Mouse (Mus musculus): ENCODE data around the gene R3hdm4. TPM values are rescaled to one million over a fixed set of nuclear protein-coding genes. Genes with fewer than 3 reads are reported as not detected.
"Not testable (repeated sequence)": the region's sequence is repeated elsewhere in the genome, so short reads cannot be mapped to it uniquely, and the experiment has no call there.

The R3hdm4 gene
- polyA plus RNA-seq, 1 experiment from 2014 or later: 131 TPM

DNA sequence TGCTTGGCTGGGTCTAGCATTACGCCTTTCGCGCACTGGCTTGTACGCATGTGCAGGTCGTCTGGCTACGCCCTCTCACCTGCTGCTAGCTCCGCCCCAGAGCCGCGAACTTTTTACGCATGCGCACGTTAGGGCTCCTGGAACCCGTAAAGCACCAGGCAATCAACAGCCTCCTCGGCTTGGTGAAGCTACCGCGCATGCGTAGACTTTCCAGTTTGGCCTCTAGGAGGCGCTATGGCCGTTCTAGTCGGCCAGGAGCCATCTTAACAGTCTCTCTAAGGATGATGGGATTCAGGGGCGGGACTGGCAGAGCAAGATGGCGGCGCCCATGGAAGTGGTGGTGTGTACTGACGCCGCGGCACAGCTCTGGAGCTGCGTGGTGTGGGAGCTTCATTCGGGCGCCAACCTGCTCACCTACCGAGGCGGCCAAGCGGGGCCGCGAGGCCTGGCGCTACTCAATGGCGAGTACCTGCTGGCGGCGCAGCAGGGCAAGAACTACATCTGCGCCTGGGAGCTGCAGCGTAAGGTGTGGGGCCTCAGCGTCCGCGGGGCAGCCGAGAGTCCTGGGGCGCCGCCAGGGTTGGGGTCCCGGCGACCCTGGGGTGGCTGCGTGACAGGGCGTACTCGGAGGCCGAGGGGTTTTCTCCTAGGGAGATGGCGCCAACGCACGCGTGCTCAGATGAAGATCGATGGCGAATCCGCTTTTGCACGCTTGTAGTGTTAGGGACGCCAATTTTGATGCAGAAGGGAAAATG is 39.0 kb upstream of the R3hdm4 start, which contains the start of gene Wdr18:
Gene Wdr18, plus strand, starts transcription at position 306 of the 755 bp plus-strand sequence.
- Histone ChIP-seq H3K4me1 (replicated peaks; ENCODE audit: control insufficient read depth, insufficient read depth, low read length) (peaks cover 6% of the 10 kb centered on the region; the same call in 1 of the 2 replicates), H3K4me3 (ENCODE audit: low read depth, low read length) (peak within 1 kb of the TSS; percentile 98), H3K27ac (ENCODE audit: low read depth, low read length) (peak within 1 kb of the TSS; percentile 62; the same call in 1 of the 2 replicates), H3K27me3 (ENCODE audit: control insufficient read depth, insufficient read depth, low read length) (no peaks in the 10 kb centered on the region), H3K4me2 (replicated peaks; ENCODE audit: low read depth, low read length) (peak within 1 kb of the TSS; percentile 81), H3K9ac (ENCODE audit: low read depth, low read length) (peak within 1 kb of the TSS; percentile 79), H3K9me3 (ENCODE audit: control insufficient read depth, low read length) (no peaks in the 10 kb centered on the region), H3K36me3 (ENCODE audit: control insufficient read depth, insufficient read depth, low read length) (peaks cover 9% of the 10 kb centered on the region; the same call in 1 of the 2 replicates)
- peak; percentile 96 for ATAC-seq (ENCODE audit: low FRiP score)
- WGBS: 1% methylated on average over 61 of the region's 61 CpGs
- peak; percentile 100 for DNase-seq (ENCODE audit: low spot score)

DNA sequence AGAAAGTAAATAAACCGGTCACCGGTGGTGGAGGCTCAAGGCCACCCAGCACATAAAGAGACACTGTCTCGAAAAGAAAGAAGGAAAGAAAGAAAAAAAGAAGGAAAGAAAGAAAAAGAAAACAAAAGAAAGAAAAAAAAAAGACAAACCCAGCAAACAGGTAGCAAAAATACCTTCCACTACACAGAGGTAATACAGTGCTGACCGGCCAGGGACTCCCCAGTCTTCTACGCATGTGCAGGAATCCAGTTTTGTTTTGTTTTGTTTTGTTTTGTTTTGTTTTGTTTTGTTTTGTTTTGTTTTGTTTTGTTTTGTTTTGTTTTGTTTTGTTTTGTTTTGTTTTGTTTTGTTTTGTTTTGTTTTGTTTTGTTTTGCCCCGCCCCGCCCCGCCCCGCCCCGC is 38.4 kb upstream of the R3hdm4 start:
- peak; percentile 52; the same call in 1 of the 2 replicates for ATAC-seq (ENCODE audit: low FRiP score)
- not testable (repeated sequence) for H3K9ac ChIP-seq (ENCODE audit: low read depth, low read length); H3K4me1 ChIP-seq (replicated peaks; ENCODE audit: control insufficient read depth, insufficient read depth, low read length); H3K9me3 ChIP-seq (ENCODE audit: control insufficient read depth, low read length); H3K27me3 ChIP-seq (ENCODE audit: control insufficient read depth, insufficient read depth, low read length); DNase-seq (ENCODE audit: low spot score); H3K36me3 ChIP-seq (ENCODE audit: control insufficient read depth, insufficient read depth, low read length); H3K4me2 ChIP-seq (replicated peaks; ENCODE audit: low read depth, low read length); H3K27ac ChIP-seq (ENCODE audit: low read depth, low read length); H3K4me3 ChIP-seq (ENCODE audit: low read depth, low read length)
- 38% methylated on average over 9 of the region's 10 CpGs for whole genome bisulfite sequencing

DNA sequence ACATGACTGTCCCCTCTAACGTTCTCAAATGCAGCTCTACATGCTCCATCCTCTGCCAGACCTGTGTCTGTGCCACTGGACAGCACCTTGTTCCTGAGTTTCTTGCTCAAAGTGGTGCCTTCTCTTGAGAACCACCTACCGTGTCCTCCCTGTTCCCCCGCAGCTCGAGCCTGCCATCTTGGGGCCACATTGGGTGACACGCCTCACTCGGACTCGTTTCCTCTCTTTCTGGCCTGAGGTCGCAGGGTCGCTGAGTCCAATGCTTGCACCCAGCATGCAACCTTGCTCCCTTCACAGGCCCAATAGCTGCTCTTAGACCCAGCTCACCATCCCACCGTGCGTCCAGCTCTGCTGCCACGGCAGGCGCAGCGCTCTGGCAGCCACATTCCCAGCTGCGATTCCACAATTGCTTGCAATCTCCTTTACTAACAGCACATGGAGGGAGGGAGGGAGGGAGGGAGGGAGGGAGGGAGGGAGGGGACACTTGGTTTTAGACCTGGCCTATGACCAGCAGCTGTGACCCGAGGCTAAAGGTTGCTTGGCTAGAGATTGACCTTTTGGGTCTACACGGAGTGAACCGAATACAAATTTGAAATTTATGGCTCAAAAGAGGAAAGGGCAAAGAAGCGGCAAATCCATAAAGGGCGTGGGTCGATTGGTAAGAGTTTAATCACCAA is 37.3 kb upstream of the R3hdm4 start:
- no peak overlapping the region for H3K27ac ChIP-seq (ENCODE audit: low read depth, low read length)
- DNase-seq (ENCODE audit: low spot score): peak; percentile 80
- H3K4me2 ChIP-seq (replicated peaks; ENCODE audit: low read depth, low read length): no peak overlapping the region
- H3K27me3 ChIP-seq (ENCODE audit: control insufficient read depth, insufficient read depth, low read length): no peaks in the 10 kb centered on the region
- H3K36me3 ChIP-seq (ENCODE audit: control insufficient read depth, insufficient read depth, low read length): peaks cover 6% of the 10 kb centered on the region; the same call in 1 of the 2 replicates
- no peak overlapping the region for H3K4me3 ChIP-seq (ENCODE audit: low read depth, low read length)
- peaks cover 6% of the 10 kb centered on the region; the same call in 1 of the 2 replicates for H3K4me1 ChIP-seq (replicated peaks; ENCODE audit: control insufficient read depth, insufficient read depth, low read length)
- H3K9ac ChIP-seq (ENCODE audit: low read depth, low read length): no peak overlapping the region
- WGBS: 12% methylated on average over 21 of the region's 21 CpGs
- no peak for ATAC-seq (ENCODE audit: low FRiP score)
- no peaks in the 10 kb centered on the region for H3K9me3 ChIP-seq (ENCODE audit: control insufficient read depth, low read length)

DNA sequence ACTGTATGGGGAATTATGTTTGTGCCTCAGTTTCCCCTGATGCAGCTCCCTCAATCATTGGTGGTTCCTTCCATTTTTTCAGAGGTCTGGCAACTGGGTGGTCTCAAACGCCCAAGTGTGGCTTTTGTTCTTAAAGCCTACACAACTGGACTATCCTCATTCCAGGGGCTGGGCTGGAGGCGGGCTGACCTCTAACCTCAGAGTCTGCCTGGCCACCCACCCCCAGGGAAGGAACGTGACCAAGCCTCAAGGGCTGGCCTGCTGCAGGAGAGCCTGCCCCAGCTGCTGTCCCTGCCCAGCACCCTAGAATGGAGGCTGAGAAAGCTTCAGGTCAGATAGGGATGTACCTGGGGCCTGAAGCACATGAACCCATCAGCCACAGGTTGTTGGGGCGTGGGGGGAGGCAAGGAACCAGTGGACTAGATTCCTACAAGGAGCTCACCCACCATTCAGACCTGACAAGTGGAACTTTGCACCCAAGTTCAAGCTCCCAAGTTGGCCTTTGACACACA is 35.7 kb upstream of the R3hdm4 start:
- H3K4me2 ChIP-seq (replicated peaks; ENCODE audit: low read depth, low read length): no peak overlapping the region
- no peak for ATAC-seq (ENCODE audit: low FRiP score)
- no peak overlapping the region for H3K27ac ChIP-seq (ENCODE audit: low read depth, low read length)
- no peak overlapping the region for H3K9ac ChIP-seq (ENCODE audit: low read depth, low read length)
- H3K4me1 ChIP-seq (replicated peaks; ENCODE audit: control insufficient read depth, insufficient read depth, low read length): peaks cover 6% of the 10 kb centered on the region; the same call in 1 of the 2 replicates
- WGBS: 19% methylated on average over 4 of the region's 4 CpGs
- no peaks in the 10 kb centered on the region for H3K9me3 ChIP-seq (ENCODE audit: control insufficient read depth, low read length)
- no peak overlapping the region for H3K4me3 ChIP-seq (ENCODE audit: low read depth, low read length)
- H3K27me3 ChIP-seq (ENCODE audit: control insufficient read depth, insufficient read depth, low read length): no peaks in the 10 kb centered on the region
- H3K36me3 ChIP-seq (ENCODE audit: control insufficient read depth, insufficient read depth, low read length): 0 out of 2 replicates have a peak, but pooled peaks cover 4% of the 10 kb centered on the region
- DNase-seq (ENCODE audit: low spot score): no peak

DNA sequence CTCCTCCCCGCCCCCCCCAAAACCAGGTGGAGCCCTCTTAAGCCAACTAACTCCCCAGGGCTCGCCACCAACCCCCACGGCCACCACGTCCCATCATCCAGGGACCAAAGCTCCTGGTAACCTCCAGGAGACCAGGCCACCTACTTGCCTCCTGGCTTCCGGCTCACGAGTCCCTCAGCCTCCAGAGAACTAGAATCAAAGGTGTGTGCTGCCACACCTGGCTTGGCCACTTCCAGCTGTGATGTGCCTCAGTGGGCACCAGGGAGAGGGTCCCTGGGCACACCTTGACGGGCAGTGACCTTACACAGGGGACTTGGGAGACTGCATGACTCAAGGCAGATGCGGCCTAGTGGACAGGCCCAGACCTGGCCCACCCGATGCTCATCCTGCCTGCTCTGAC is 34.7 kb upstream of the R3hdm4 start:
- H3K9me3 ChIP-seq (ENCODE audit: control insufficient read depth, low read length): no peaks in the 10 kb centered on the region
- peaks cover 2% of the 10 kb centered on the region; the same call in 1 of the 2 replicates for H3K4me1 ChIP-seq (replicated peaks; ENCODE audit: control insufficient read depth, insufficient read depth, low read length)
- no peak for ATAC-seq (ENCODE audit: low FRiP score)
- H3K4me2 ChIP-seq (replicated peaks; ENCODE audit: low read depth, low read length): no peak overlapping the region
- no peaks in the 10 kb centered on the region for H3K27me3 ChIP-seq (ENCODE audit: control insufficient read depth, insufficient read depth, low read length)
- H3K27ac ChIP-seq (ENCODE audit: low read depth, low read length): no peak overlapping the region
- H3K9ac ChIP-seq (ENCODE audit: low read depth, low read length): no peak overlapping the region
- H3K4me3 ChIP-seq (ENCODE audit: low read depth, low read length): no peak overlapping the region
- WGBS: 77% methylated on average over 9 of the region's 9 CpGs
- H3K36me3 ChIP-seq (ENCODE audit: control insufficient read depth, insufficient read depth, low read length): 0 out of 2 replicates have a peak, but pooled peaks cover 6% of the 10 kb centered on the region
- DNase-seq (ENCODE audit: low spot score): no peak

DNA sequence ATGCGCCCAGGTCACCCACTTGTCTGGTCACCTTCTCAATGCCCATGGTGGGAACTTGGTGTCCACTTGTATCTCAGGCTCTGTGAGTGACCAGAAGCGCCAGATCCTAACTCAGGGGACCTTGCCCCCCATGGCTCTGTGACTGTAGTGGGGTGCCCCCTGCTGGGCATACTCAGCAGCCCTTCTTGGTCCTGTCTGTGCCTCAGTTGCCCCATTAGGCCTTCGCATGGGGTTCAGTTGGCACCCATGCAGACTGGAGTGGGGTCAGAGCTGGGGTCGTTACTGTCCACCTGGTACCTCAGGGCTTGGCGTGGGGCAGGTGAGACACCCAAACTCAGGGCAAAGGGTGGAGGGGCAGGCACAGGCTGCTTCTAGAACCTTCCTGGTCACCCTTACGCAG is 32.9 kb upstream of the R3hdm4 start:
- Histone ChIP-seq H3K9ac (ENCODE audit: low read depth, low read length) (no peak overlapping the region), H3K4me1 (replicated peaks; ENCODE audit: control insufficient read depth, insufficient read depth, low read length) (no peaks in the 10 kb centered on the region), H3K27me3 (ENCODE audit: control insufficient read depth, insufficient read depth, low read length) (no peaks in the 10 kb centered on the region), H3K9me3 (ENCODE audit: control insufficient read depth, low read length) (no peaks in the 10 kb centered on the region), H3K27ac (ENCODE audit: low read depth, low read length) (no peak overlapping the region), H3K36me3 (ENCODE audit: control insufficient read depth, insufficient read depth, low read length) (0 out of 2 replicates have a peak, but pooled peaks cover 6% of the 10 kb centered on the region), H3K4me2 (replicated peaks; ENCODE audit: low read depth, low read length) (no peak overlapping the region), H3K4me3 (ENCODE audit: low read depth, low read length) (no peak overlapping the region)
- WGBS: 86% methylated on average over 6 of the region's 6 CpGs
- ATAC-seq (ENCODE audit: low FRiP score) (no peak), DNase-seq (ENCODE audit: low spot score) (no peak)

DNA sequence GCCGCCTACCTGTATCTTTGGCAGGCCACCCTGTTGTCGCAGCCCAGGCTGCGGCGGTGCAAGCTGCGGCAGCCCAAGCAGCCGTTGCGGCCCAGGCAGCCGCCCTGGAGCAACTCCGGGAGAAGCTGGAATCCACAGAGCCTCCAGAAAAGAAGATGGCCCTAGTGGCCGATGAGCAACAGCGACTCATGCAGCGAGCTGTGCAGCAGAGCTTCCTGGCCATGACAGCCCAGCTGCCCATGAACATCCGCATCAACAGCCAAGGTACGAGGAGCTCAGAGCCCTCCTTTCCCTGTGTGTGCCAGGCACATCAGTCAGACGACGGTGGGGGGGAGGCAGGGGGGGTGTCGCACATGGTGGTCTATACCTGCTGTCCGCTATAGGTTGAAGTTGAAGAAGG is 29.7 kb upstream of the R3hdm4 start:
- no peak overlapping the region for H3K9ac ChIP-seq (ENCODE audit: low read depth, low read length)
- peaks cover 12% of the 10 kb centered on the region for H3K4me1 ChIP-seq (replicated peaks; ENCODE audit: control insufficient read depth, insufficient read depth, low read length)
- H3K27ac ChIP-seq (ENCODE audit: low read depth, low read length): no peak overlapping the region
- no peaks in the 10 kb centered on the region for H3K27me3 ChIP-seq (ENCODE audit: control insufficient read depth, insufficient read depth, low read length)
- no peak for ATAC-seq (ENCODE audit: low FRiP score)
- no peak for DNase-seq (ENCODE audit: low spot score)
- H3K4me3 ChIP-seq (ENCODE audit: low read depth, low read length): no peak overlapping the region
- no peak overlapping the region for H3K4me2 ChIP-seq (replicated peaks; ENCODE audit: low read depth, low read length)
- H3K9me3 ChIP-seq (ENCODE audit: control insufficient read depth, low read length): no peaks in the 10 kb centered on the region
- WGBS: 84% methylated on average over 18 of the region's 18 CpGs
- H3K36me3 ChIP-seq (ENCODE audit: control insufficient read depth, insufficient read depth, low read length): 0 out of 2 replicates have a peak, but pooled peaks cover 6% of the 10 kb centered on the region

DNA sequence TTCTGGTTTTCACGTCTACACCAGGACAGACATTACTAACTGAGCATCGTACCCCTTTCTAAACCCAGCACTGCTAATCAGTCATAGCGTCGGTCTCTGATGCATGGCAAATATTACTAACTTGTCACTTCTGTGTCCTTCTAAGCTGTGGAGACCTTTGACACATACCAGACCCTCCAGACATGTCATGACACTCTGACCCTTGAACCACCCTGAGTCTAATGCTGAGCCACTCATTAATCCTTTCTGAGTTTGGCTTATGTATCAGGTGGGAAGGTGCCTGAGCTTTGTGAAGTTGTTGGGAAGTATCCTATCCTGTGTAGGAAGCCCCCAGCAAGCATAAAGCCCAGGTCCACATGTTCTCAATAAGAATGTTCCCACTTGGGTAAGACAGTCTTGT is 28.9 kb upstream of the R3hdm4 start:
- no peak for DNase-seq (ENCODE audit: low spot score)
- Histone ChIP-seq H3K36me3 (ENCODE audit: control insufficient read depth, insufficient read depth, low read length) (0 out of 2 replicates have a peak, but pooled peaks cover 6% of the 10 kb centered on the region), H3K4me1 (replicated peaks; ENCODE audit: control insufficient read depth, insufficient read depth, low read length) (peaks cover 16% of the 10 kb centered on the region), H3K27me3 (ENCODE audit: control insufficient read depth, insufficient read depth, low read length) (no peaks in the 10 kb centered on the region), H3K9ac (ENCODE audit: low read depth, low read length) (no peak overlapping the region), H3K4me2 (replicated peaks; ENCODE audit: low read depth, low read length) (no peak overlapping the region), H3K4me3 (ENCODE audit: low read depth, low read length) (no peak overlapping the region), H3K27ac (ENCODE audit: low read depth, low read length) (no peak overlapping the region), H3K9me3 (ENCODE audit: control insufficient read depth, low read length) (no peaks in the 10 kb centered on the region)
- 86% methylated on average over 4 of the region's 4 CpGs for WGBS
- no peak for ATAC-seq (ENCODE audit: low FRiP score)
